Mouse (Mus musculus) bone marrow, adult 2 months (tissue): ENCODE results near the gene AF366264.
"Not testable (repeated sequence)": the region's sequence is repeated elsewhere in the genome, so short reads cannot be mapped to it uniquely, and the experiment has no call there.

Experiments
- CTCF ChIP-seq: fragments of 200-500 bp; IDR thresholded peaks from 2 replicates; pipeline ENCODE4 v1.5.1; 2011; ENCODE audit warnings: low read length, control low read depth; ENCODE audit not compliant: control insufficient read depth, insufficient read depth
- POLR2A ChIP-seq: fragments of 200-500 bp; IDR thresholded peaks from 2 replicates; pipeline ENCODE4 v1.6.1; 2011; ENCODE audit warnings: low read depth, mild to moderate bottlenecking, control low read depth, low read length, borderline replicate concordance; ENCODE audit not compliant: control insufficient read depth

DNA sequence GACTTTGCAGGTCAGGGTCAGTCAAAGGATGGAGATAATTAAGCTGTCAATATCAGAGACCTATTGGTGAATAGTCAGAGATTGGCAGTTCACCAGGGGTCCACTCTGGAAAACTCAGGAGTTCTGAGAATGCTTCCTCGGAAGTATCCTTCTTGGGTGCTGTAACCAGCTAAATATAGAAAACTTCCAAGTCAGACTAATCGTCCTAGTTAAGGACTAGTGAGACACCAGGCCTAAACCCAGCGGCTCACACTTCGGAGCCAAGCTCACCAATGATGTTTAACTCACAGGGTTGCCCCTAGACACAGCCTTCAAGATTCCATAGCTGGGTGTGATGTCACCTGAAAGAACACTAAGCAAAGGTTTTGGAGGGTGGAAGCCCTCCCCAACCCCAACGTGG is at the start of gene AF366264:
- not testable (repeated sequence) for TF ChIP-seq POLR2A, CTCF
